Mouse (Mus musculus) lung, postnatal 0 days (tissue): Measurements from ENCODE around the gene Bckdha.

Source experiments
- CTCF ChIP-seq: IDR thresholded peaks from 2 replicates; pipeline ENCODE4 v1.5.1; 2016; ENCODE audit warnings: antibody characterized with exemption, mild to moderate bottlenecking
- EP300 ChIP-seq: IDR thresholded peaks from 2 replicates; pipeline ENCODE4 v1.6.1; 2016; ENCODE audit warnings: antibody characterized with exemption, mild to moderate bottlenecking, control low read depth

DNA sequence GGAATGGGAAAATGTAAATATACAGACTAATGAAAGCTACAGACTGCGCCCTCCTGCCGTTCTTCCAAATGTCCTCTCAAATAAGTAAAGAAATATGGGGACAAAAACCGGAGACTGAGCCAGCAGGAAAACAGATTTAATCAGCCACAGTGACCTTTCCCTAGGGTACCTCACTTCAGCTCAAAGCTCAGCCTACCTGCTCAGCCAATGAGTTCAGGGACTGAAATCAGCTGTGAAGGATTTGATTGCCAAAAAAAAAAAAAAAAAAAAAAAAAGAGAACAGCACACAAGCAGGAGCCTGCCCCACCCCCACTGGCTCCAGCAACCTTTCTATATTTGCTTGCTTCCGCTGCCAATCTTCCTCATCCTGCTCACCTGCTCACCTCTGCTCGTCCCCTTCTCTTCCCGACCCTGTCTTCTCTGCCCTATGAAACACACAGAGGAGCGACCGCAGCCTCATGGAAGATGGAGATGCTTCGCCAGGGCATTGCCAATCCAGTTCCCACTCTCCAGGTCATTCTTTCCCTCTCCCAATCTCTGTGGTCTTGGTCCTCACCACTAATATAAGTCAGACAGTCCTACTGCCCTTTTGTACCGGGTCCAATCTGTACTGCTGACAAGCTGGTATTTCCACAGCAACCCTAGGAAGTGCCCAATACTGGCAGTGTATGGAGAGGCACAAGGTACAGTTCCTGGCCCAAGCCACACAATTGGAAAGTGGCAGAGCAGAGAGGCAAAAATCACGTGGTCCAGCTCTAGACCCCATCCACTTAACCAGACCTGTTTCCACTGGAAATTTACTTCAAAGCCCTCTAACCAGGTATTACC, 3.0 kb downstream of the Bckdha start:
- TF ChIP-seq EP300 (no peak), CTCF (no peak)
